Mouse (Mus musculus) forelimb bud, embryonic 11.5 days (tissue): ENCODE data around the gene Sms.
A peak's percentile ranks its signal among the peaks of the same experiment; 100 is the strongest.

Source experiments
- DNase-seq: peaks from one replicate; pipeline ENCODE4 v3.0.0-alpha.2; 2012; ENCODE audit warnings: low read depth, low spot score

The Sms gene

GRCm38 (mm10) chrX:157454430-157454829 is 37.7 kb downstream of the Sms start:
- peak; percentile 49 for DNase-seq

DNA sequence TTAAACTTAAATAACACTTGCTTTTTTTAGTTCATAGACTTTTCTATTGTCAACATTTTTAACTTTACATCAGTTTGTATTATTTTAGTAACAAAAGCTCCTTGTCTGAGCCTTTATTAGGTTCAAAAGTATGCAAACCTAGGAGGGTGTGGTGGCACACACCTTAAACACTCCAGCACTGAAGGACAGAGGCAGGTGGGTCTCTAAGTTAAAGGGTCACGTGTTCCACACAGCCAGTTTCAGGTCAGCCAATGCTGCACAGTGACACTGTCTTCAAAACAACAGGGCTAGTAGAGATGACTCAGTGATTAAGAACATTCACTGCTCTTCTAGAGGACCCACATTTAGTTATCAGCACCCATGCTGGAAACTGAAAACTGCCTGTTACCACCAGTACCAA is 43.1 kb downstream of the Sms start:
- DNase-seq: no peak

DNA sequence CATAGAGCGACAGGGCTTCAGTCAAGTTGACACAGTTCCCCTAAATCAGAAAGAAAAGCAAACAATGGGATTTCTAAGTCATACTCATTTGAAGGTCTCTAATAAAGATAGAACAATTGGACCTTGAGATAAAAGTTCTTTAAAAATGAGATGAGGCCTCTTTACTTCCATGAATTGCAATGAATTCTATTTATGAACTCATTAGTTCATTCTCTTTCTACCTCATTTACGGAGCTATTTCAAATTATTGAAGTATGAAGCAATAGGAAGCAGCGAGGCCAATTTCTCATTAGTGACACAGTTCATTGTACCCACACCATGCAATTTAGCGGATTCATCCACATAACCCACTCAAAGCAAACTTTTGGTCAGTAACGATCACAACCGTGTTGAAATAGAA is 44.7 kb downstream of the Sms start:
- DNase-seq: no peak

DNA sequence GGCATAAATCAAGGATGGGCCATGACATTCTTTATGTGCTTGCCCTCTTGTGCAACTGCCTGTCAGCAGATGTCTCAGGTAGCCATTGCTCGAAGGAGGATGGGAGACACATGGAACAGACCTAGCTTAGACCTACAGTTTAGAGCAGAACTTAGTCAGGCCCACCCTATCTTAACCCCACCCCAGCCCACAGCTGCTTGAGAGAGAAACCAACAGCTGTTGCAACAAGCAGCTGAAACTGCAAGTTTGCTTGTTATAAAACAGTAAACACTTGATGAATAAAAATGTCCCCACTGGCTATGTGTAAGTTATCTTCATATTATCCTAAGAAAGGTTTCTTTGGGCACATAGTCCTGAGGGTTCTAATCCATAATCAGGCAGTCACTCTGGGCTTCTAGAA is 57.3 kb downstream of the Sms start:
- DNase-seq: no peak

DNA sequence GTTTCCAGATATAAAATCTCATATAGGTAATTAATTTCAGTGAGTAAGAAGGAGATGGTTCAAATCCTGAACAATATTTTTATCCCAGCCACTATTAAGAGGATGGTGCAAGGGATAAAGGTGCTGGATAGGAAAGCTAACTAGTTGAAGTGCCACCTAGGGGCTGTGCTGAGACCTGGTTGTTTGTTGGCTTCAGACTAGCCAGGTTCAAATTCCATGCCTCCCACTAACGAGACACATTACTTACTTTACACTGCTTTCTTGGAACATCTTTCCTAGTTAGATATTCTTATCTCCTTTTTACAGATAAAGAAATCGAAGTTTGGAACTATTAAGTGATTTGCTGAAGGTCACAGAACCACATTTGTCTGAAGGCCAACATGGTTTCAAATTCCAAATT is 72.6 kb downstream of the Sms start:
- no peak for DNase-seq

- DNase-seq: no peak
These were observed 76.9 kb downstream of the Sms start, which contains the start of gene Phex for GRCm38 (mm10) chrX:157415212-157415611. Phex (minus strand) TSS chrX:157415312.

DNA sequence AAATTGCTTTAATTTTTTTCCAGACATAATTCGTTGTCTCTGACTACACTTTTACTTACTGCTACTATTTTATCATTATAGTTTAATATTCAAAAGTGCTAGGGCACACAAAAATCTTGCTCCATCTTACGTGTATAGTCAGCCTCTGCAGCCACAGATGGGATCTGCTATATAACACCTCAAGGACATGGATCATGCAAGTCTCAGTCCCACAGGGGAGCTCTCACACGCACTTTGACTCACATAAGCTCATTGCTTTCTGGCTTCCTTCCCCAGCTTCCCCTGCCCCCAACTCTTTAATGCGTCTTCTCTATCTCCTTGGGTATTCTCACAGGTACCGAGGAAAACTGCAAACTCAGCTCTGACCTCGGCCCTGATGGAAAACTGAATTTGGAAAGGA is 87.2 kb downstream of the Sms start:
- no peak for DNase-seq
